Mouse (Mus musculus) A20 (cell line): ENCODE data around the gene Fgf12.

Experiments used
- DNase-seq: peaks from one replicate; pipeline ENCODE4 v3.0.0-alpha.2; 2011; ENCODE audit warnings: low read depth, low spot score

Gene Fgf12

GRCm38 (mm10) chr16:28336700-28337099 is 416.2 kb downstream of the Fgf12 start:
- no peak for DNase-seq

GRCm38 (mm10) chr16:28335025-28335424 is 417.8 kb downstream of the Fgf12 start:
- no peak for DNase-seq

GRCm38 (mm10) chr16:28323576-28323975 is 429.3 kb downstream of the Fgf12 start:
- DNase-seq, result no peak

GRCm38 (mm10) chr16:28311618-28312017 is 441.2 kb downstream of the Fgf12 start:
- no peak for DNase-seq

GRCm38 (mm10) chr16:28303889-28304288 is 449.0 kb downstream of the Fgf12 start:
- DNase-seq, result no peak

GRCm38 (mm10) chr16:28289689-28290330 is 463.1 kb downstream of the Fgf12 start:
- no peak for DNase-seq

GRCm38 (mm10) chr16:28257904-28258303 is 495.0 kb downstream of the Fgf12 start:
- no peak for DNase-seq

GRCm38 (mm10) chr16:28254303-28254702 is 498.6 kb downstream of the Fgf12 start:
- DNase-seq, result no peak

GRCm38 (mm10) chr16:28251930-28252329 is 500.9 kb downstream of the Fgf12 start:
- DNase-seq, result no peak

- DNase-seq, result no peak
These were observed 509.8 kb downstream of the Fgf12 start for GRCm38 (mm10) chr16:28242867-28243649.

- DNase-seq, result no peak
These were observed 513.5 kb downstream of the Fgf12 start for GRCm38 (mm10) chr16:28239382-28239781.

- no peak for DNase-seq
These were observed 514.6 kb downstream of the Fgf12 start for GRCm38 (mm10) chr16:28238019-28238868.

GRCm38 (mm10) chr16:28215930-28216329 is 536.9 kb downstream of the Fgf12 start:
- no peak for DNase-seq

- DNase-seq, result no peak
These were observed 540.5 kb downstream of the Fgf12 start for GRCm38 (mm10) chr16:28212411-28212810.

GRCm38 (mm10) chr16:28156443-28156842 is 596.4 kb downstream of the Fgf12 start:
- no peak for DNase-seq

- DNase-seq, result no peak
These were observed 611.9 kb downstream of the Fgf12 start for GRCm38 (mm10) chr16:28140972-28141371.

- DNase-seq, result no peak
These were observed 625.9 kb downstream of the Fgf12 start for GRCm38 (mm10) chr16:28127006-28127405.
